Mouse (Mus musculus): ENCODE measurements around the gene Cyp19a1.

GRCm38 (mm10) chr9:54216511-54216910 is 51.4 kb downstream of the Cyp19a1 start:
- no peak for TF ChIP-seq EP300 (IDR thresholded peaks at IDR 0.05; ENCODE audit: insufficient read depth, low read depth, low read length)
- no peak for TF ChIP-seq POLR2A (IDR thresholded peaks at IDR 0.05; ENCODE audit: insufficient read depth, low read depth, low read length)
